Mouse (Mus musculus): Measurements from ENCODE around the gene Naga. TPM values are rescaled to one million over a fixed set of nuclear protein-coding genes. Genes with fewer than 3 reads are reported as not detected.

Gene Naga
- 47.0 and 52.3 TPM in 2 replicates for polyA plus RNA-seq (2015; fragmentation: Nextera tagmentation; extraction: Ambion mirVana)

DNA sequence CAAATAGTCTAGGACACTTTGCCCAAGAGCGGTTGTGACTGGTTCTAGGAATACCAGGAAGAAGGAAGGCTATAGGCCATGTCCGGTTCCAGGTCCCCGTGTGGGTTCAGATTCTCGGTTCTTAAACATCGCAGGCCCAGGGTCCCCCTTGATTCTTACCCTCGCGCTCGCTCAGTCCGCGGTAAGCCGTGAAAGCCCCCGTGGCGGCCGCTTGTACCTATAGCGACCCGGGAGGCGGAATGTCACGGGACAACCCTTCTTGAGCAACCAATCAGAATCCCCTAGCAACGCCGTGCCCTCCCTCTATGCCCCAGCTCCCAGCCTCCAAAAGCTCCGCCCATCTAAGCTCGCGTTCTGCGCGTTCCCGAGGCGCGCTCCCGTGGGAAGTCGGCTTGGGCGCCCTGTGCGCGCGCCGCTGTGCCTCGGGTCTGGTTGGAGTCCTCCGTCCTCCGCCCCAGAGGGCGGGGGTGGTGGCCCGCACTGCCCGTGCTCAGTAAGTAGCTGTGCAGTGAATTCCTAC lies at the start of gene Naga, which contains the start of the genes Pheta2 and Smdt1:
Gene Naga, minus strand, starts transcription at position 333 of the 520 bp plus-strand sequence.
Gene Pheta2, plus strand, starts transcription at position 350 of the 520 bp plus-strand sequence.
Gene Smdt1, plus strand, starts transcription at position 367 of the 520 bp plus-strand sequence.
- H3K4me3 ChIP-seq = peak within 1 kb of the TSS; percentile 57
- WGBS = under 1% methylated on average over 41 of the region's 41 CpGs
- H3K27ac ChIP-seq = peak within 1 kb of the TSS; percentile 25; the same call in 1 of the 2 replicates
- H3K9me3 ChIP-seq = no peaks in the 10 kb centered on the region
- ATAC-seq (ENCODE audit: borderline replicate concordance, extremely low read depth, low FRiP score, low TSS enrichment) = peak; percentile 91
- no peaks in the 10 kb centered on the region for H3K27me3 ChIP-seq
- peak within 1 kb of the TSS; percentile 71 for H3K4me2 ChIP-seq
- peak within 1 kb of the TSS; percentile 56 for H3K9ac ChIP-seq
- peaks cover 26% of the 10 kb centered on the region for H3K4me1 ChIP-seq
- peaks cover 16% of the 10 kb centered on the region; the same call in 1 of the 2 replicates for H3K36me3 ChIP-seq

DNA sequence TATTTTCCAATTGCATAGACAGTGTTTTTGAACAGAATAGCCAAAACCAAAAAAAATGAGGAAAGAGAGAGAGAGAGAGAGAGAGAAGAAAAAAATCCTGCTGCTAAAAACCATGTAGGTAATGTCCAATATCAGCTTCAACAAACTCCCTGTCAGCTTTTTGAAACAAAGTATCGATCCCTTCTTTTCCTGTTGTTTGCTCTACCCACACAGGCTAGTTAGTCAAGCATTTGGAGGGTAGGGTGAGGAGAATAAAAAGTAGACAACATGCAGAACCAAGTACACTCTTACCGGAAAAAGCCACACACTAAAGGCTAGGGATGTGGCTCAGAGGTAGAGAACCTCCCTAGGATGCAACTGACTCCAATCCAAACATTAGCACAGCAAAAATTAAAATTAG lies 47.0 kb upstream of the Naga start:
- no peak for ATAC-seq (ENCODE audit: borderline replicate concordance, extremely low read depth, low FRiP score, low TSS enrichment)
- Histone ChIP-seq H3K27me3 (no peaks in the 10 kb centered on the region), H3K4me3 (no peak overlapping the region), H3K4me2 (no peak overlapping the region), H3K36me3 (no peaks in the 10 kb centered on the region), H3K9ac (no peak overlapping the region), H3K9me3 (no peaks in the 10 kb centered on the region), H3K27ac (no peak overlapping the region), H3K4me1 (no peaks in the 10 kb centered on the region; the same call in 1 of the 2 replicates)
- WGBS = 79% methylated on average over 2 of the region's 2 CpGs

DNA sequence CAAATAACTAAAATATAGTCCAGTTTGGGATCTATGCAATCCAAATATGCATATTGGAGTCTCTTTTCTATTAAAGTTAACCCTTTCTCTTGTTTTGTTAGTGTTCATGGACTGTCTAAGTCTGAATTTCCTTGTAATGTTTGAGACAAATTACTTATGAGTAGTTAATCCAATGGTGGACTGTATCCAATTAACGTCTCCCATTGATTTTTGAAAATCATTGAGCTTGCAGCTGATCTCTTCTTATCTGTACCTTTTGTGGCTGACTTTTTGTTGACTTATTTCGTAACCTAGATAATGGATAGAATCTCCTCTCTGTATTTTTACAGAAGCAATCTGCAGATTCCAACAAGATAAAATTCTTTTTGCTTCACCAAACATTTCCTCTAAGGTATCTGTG lies 43.7 kb upstream of the Naga start:
- Histone ChIP-seq H3K4me3 (no peak overlapping the region), H3K9me3 (no peaks in the 10 kb centered on the region), H3K27ac (no peak overlapping the region), H3K9ac (no peak overlapping the region), H3K4me1 (peaks cover 19% of the 10 kb centered on the region; the same call in 1 of the 2 replicates), H3K27me3 (no peaks in the 10 kb centered on the region), H3K4me2 (no peak overlapping the region), H3K36me3 (no peaks in the 10 kb centered on the region)
- ATAC-seq (ENCODE audit: borderline replicate concordance, extremely low read depth, low FRiP score, low TSS enrichment) = no peak
- WGBS = 88% methylated on average over 2 of the region's 2 CpGs

DNA sequence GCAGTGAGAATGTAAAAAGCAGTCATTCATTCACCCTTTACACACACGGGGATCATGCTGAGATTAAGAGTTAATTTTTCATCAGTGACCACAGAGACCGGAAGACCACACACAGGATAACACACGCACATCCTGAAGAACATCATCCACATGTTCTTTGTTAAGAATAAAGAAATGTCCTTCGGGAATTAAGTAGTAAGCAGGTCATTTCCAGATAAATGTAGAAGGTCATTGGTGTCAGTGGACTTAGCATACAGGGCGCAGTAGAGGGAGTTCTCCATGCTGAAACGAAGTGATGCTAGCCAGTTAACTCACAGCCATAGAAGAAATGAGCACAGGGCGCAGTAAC lies 42.0 kb upstream of the Naga start:
- Histone ChIP-seq H3K27ac (no peak overlapping the region), H3K4me1 (peaks cover 31% of the 10 kb centered on the region), H3K27me3 (no peaks in the 10 kb centered on the region), H3K36me3 (no peaks in the 10 kb centered on the region), H3K4me3 (peak overlapping the region; percentile 45), H3K4me2 (peak overlapping the region; percentile 72), H3K9me3 (no peaks in the 10 kb centered on the region), H3K9ac (no peak overlapping the region)
- no peak for ATAC-seq (ENCODE audit: borderline replicate concordance, extremely low read depth, low FRiP score, low TSS enrichment)
- WGBS = 23% methylated on average over 7 of the region's 7 CpGs

DNA sequence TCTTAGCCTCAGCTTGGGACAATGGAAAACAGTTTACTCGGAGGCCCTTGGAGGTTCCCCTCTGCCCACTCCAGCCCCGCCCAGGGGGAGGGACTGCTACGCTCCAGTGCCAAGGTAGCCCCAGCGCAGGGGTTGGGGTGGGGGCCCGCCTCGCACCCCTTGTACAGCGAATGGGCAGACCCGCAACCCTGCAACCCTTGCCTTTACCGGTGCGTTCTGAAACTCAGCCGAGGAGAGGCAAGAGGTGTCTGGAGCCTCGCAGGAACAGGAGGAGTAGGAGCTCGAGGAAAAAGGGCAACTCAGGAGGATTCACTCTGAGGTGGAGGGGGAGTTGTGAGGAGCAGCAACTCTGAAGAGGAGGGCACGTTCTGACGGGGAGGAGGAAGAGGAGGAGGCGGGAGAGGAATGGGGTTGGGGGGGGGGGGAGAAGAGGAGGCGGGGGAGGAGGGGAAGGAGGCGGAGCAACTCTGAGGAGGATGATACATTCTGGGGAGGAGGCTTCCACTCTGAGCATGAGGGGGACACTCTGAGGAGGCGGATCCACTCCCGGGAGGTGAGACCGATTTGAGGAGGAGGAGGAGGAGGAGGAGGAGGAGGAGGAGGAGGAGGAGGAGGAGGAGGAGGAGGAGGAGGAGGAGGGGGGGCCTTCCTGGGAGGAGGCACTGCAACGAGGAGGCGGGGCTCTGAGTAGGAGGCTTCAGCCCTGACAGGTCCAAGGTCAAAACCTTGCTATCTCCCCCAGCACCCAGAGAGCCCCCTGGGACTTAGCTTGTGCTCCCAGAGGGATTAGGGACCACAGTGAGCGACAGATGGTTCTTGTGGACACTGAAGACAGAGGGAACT lies 41.4 kb upstream of the Naga start, which contains the start of gene Cyp2d22:
Gene Cyp2d22, minus strand, starts transcription at position 390 of the 843 bp plus-strand sequence.
- H3K36me3 ChIP-seq = no peaks in the 10 kb centered on the region
- no peaks in the 10 kb centered on the region for H3K9me3 ChIP-seq
- H3K9ac ChIP-seq = peak within 1 kb of the TSS; percentile 35
- peak within 1 kb of the TSS; percentile 72 for H3K4me2 ChIP-seq
- H3K27ac ChIP-seq = peak within 1 kb of the TSS; percentile 72
- 2% methylated on average over 15 of the region's 24 CpGs for WGBS
- H3K4me1 ChIP-seq = peaks cover 31% of the 10 kb centered on the region
- no peaks in the 10 kb centered on the region for H3K27me3 ChIP-seq
- peak; percentile 75 for ATAC-seq (ENCODE audit: borderline replicate concordance, extremely low read depth, low FRiP score, low TSS enrichment)
- peak within 1 kb of the TSS; percentile 45 for H3K4me3 ChIP-seq

DNA sequence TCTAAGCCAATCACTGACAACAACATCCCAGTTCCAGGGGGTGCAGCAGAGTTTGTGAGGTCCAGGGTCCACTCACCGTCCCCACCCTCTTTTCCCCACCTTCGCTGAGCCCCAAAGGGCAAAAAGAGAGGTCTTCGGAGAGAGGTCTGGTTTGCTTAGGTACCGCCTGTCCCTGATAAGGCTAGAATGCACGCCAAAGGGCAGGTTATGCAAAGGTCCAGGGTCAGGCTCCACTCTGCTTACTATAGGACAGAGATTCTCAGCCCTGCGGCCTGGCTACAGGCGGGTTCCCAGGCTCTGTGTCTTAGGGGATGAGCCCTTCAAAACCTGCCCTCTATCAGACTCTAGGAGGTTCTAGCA lies 40.8 kb upstream of the Naga start:
- peak overlapping the region; percentile 35; the same call in 1 of the 2 replicates for H3K9ac ChIP-seq
- WGBS = 19% methylated on average over 7 of the region's 7 CpGs
- H3K4me1 ChIP-seq = peaks cover 31% of the 10 kb centered on the region
- ATAC-seq (ENCODE audit: borderline replicate concordance, extremely low read depth, low FRiP score, low TSS enrichment) = no peak; the same call in 1 of the 2 replicates
- no peaks in the 10 kb centered on the region for H3K27me3 ChIP-seq
- H3K36me3 ChIP-seq = no peaks in the 10 kb centered on the region
- H3K4me3 ChIP-seq = peak overlapping the region; percentile 45
- H3K27ac ChIP-seq = peak overlapping the region; percentile 72
- peak overlapping the region; percentile 72 for H3K4me2 ChIP-seq
- H3K9me3 ChIP-seq = no peaks in the 10 kb centered on the region

DNA sequence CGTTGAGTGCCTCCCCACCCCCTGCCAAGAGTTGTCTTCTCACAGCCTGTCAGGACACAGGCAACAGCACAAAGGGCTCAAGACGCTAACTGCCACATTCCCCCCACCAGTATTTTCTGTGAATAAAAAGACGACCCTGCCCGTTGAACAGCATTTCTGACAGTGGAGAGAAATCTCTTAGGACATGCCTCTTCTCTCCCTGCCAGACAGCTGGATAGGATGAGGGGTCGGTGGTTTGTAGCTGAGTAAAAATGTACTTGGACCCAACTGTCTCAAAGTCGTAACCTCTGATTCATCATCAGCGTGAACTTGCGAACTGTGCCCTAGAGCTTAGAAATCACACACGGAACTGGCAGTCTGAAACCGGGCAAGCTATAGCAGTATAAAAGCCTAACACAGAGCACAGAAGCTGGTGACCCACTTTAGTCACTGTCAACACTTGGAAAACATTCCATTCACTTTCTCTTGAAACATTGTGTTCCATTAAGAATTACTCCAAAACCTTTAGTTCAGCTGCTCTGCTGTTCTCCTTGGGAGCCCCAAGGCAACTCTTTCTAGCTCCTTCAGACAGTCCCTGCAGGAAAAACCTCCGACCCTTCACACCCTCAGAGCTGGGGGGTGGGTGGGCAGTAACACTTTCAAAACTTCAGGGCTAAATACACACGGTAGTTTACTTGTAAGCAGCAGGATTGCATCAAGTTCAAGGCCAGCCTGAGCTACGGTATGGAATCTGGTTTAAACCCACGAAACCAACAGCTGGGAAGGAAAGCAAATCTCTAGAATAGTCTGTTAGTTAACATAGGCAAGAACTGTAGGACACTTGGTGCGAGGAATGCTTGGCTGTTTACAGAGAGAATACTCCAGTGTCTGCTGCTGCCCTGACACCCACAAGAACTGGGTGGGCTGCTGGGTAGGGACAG lies 39.8 kb upstream of the Naga start:
- no peaks in the 10 kb centered on the region for H3K36me3 ChIP-seq
- no peaks in the 10 kb centered on the region for H3K27me3 ChIP-seq
- ATAC-seq (ENCODE audit: borderline replicate concordance, extremely low read depth, low FRiP score, low TSS enrichment) = no peak
- peaks cover 31% of the 10 kb centered on the region for H3K4me1 ChIP-seq
- H3K9ac ChIP-seq = no peak overlapping the region
- H3K9me3 ChIP-seq = no peaks in the 10 kb centered on the region
- peak overlapping the region; percentile 72; the same call in 1 of the 2 replicates for H3K4me2 ChIP-seq
- H3K27ac ChIP-seq = peak overlapping the region; percentile 38
- 27% methylated on average over 15 of the region's 15 CpGs for WGBS
- H3K4me3 ChIP-seq = no peak overlapping the region

DNA sequence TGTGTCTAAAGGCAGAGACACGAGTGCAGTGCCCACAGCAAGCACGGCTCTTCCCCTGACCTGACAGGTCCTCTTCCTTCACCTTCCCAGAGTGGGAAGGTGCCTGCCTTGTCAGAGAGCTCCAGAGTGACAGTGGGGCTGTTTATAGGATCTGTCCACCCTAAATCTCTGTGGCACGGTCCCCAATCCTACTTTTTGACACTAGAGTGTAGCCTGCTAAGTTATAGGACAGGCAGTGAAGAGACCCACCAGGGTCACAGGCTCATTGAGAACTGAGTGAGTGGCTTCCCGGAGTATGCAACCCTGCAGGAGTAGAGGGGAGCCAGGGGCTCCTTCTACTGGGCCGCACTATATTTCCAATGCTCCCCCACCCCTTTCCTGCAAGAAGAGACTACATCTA lies 39.0 kb upstream of the Naga start:
- Histone ChIP-seq H3K27ac (0 out of 2 replicates have a peak overlapping the region, but pooled peaks have one; percentile 38), H3K4me1 (peaks cover 31% of the 10 kb centered on the region), H3K27me3 (no peaks in the 10 kb centered on the region), H3K4me3 (no peak overlapping the region), H3K9ac (no peak overlapping the region), H3K4me2 (no peak overlapping the region), H3K36me3 (no peaks in the 10 kb centered on the region), H3K9me3 (no peaks in the 10 kb centered on the region)
- ATAC-seq (ENCODE audit: borderline replicate concordance, extremely low read depth, low FRiP score, low TSS enrichment) = no peak
- 56% methylated on average over 5 of the region's 5 CpGs for WGBS

DNA sequence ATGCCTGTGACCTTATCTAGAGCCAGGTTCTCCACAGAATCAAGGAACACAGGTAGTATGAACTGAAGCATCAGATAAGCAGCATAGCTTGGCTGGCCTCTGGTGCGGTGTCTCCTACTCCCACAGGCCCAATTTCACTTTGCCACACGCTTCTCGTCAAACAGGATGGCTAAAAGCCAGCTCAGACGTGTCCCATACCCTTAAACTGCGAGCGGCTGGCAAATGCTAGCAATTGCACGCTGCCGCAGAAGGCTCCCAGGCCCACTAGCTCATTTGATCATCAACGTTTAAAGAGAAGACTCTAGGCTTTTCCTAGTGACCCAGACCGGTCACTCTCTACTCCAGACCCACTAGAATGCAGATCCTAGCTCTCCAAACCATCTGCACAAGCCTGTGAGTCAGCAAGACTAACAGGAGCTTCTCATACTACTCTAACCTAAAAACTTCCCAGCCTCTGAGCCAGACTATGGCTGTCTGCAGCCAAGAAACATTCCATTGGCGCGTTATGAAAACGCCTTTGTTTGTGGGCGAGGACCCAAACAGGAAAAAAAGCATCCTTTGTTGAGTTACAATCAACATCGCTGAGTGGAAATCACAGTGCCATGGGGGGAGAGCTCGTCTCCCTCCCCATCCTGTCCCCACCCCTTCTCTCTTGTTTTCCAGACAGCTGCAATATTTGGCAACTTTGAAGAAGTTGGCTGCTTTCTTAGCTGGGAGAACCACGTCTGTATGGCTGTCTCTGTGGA lies 37.8 kb upstream of the Naga start:
- Histone ChIP-seq H3K4me2 (0 out of 2 replicates have a peak overlapping the region, but pooled peaks have one; percentile 9), H3K36me3 (no peaks in the 10 kb centered on the region), H3K9me3 (no peaks in the 10 kb centered on the region), H3K4me3 (no peak overlapping the region), H3K4me1 (peaks cover 31% of the 10 kb centered on the region), H3K27me3 (no peaks in the 10 kb centered on the region), H3K27ac (peak overlapping the region; percentile 78), H3K9ac (no peak overlapping the region)
- 50% methylated on average over 17 of the region's 17 CpGs for WGBS
- peak; percentile 21; the same call in 1 of the 2 replicates for ATAC-seq (ENCODE audit: borderline replicate concordance, extremely low read depth, low FRiP score, low TSS enrichment)

DNA sequence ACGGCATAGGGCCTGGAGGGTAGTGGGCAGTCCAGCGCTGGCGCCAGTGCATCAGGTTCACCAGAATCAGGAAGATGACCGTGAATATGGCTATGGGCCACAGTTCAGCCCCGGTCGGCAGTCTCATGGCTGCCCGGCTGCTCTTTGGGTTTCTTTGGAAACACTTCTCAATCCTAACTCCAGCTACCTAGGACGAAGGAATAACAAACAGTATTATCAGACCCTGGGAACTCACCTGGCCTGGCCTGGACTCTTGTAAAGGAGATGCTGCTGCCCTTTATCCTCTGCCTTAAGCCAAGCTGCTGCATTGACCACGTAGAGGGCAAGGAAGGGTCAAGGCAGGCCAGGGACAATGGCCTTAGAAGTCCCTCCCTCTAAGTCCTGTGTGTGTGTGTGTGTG lies 37.1 kb upstream of the Naga start:
- Histone ChIP-seq H3K27me3 (no peaks in the 10 kb centered on the region), H3K9ac (no peak overlapping the region), H3K4me1 (peaks cover 31% of the 10 kb centered on the region), H3K4me2 (no peak overlapping the region), H3K9me3 (no peaks in the 10 kb centered on the region), H3K27ac (peak overlapping the region; percentile 78; the same call in 1 of the 2 replicates), H3K4me3 (no peak overlapping the region), H3K36me3 (no peaks in the 10 kb centered on the region)
- 82% methylated on average over 9 of the region's 9 CpGs for WGBS
- no peak for ATAC-seq (ENCODE audit: borderline replicate concordance, extremely low read depth, low FRiP score, low TSS enrichment)

DNA sequence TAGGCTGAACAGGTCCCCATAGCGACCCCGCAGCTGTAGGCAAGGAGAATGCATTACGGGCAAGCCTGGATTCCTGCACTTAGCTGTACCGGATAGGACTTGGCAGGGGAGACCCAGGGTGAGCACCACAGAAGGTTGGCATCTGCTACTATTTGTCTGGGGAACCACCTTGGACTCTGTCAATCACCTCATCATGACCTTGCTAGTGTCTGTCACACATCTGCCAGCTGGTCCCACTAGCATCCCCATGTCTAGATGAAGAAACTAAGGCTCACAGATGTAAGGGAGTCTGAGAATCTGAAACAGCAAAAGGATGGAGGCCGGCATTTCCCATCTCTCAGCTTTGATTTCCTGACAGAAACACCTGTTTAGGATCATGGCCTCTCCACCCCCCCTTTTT lies 35.7 kb upstream of the Naga start:
- H3K27ac ChIP-seq = no peak overlapping the region
- no peak overlapping the region for H3K4me2 ChIP-seq
- WGBS = 82% methylated on average over 5 of the region's 5 CpGs
- no peaks in the 10 kb centered on the region for H3K36me3 ChIP-seq
- no peak overlapping the region for H3K9ac ChIP-seq
- H3K9me3 ChIP-seq = no peaks in the 10 kb centered on the region
- no peaks in the 10 kb centered on the region for H3K27me3 ChIP-seq
- ATAC-seq (ENCODE audit: borderline replicate concordance, extremely low read depth, low FRiP score, low TSS enrichment) = no peak
- no peak overlapping the region for H3K4me3 ChIP-seq
- H3K4me1 ChIP-seq = peaks cover 22% of the 10 kb centered on the region

Data from lung, embryonic 15.5 days (tissue).